Mouse (Mus musculus) cerebellum, adult 8-10 months (tissue): ENCODE measurements around the gene Fam19a5.

Experiments
- DNase-seq: peaks from one replicate; pipeline ENCODE4 v3.0.0; 2022

Fam19a5 gene

GRCm38 (mm10) chr15:87543599-87544338 is at the start of gene Fam19a5:
TSS of gene Fam19a5 (plus strand) at chr15:87544299.
- peak; percentile 68 for DNase-seq

GRCm38 (mm10) chr15:87501737-87502136 is 42.4 kb upstream of the Fam19a5 start:
- DNase-seq = no peak

GRCm38 (mm10) chr15:87507349-87507748 is 36.8 kb upstream of the Fam19a5 start:
- DNase-seq = no peak

DNA sequence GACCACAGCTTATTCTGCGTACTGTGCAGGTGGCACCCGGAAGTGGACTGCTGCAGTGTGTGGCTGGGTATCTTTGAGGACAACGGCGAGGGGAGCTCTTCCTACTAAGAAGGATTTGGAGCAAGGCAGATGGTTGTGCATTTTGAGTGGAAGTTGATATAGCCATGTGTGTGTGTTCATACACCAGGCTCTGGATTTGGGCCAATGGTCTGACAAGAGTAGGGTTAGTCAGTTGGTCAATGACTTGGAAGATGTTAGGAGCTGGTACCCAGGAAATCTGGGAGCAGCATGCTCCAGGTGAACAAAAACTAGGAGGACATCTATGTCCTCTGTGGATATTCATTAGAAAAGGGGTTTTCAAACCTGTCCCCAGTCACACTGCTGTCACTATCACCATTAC is 33.2 kb upstream of the Fam19a5 start:
- DNase-seq = no peak

GRCm38 (mm10) chr15:87518161-87518560 is 25.9 kb upstream of the Fam19a5 start:
- DNase-seq = no peak

- no peak for DNase-seq
These were observed 14.8 kb upstream of the Fam19a5 start for GRCm38 (mm10) chr15:87529271-87529670.

DNA sequence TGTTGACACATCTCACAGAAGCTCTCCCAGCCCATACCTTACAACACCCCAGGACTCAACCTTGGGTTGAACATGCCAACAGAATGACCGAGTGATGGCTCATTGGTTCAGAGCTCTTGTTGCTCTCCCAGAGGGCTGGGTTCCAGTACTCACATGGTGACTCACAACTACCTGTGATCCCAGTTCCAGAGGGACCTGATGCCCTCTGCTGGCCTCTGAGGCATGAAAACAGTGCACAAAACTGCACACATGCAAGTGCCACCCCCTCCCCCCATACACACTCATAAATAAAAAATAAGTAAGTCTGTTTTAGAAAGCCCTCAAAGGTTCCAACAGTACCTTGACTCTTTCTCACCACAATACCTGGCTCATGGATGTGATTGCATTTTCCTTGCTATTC is 2.4 kb upstream of the Fam19a5 start:
- no peak for DNase-seq

DNA sequence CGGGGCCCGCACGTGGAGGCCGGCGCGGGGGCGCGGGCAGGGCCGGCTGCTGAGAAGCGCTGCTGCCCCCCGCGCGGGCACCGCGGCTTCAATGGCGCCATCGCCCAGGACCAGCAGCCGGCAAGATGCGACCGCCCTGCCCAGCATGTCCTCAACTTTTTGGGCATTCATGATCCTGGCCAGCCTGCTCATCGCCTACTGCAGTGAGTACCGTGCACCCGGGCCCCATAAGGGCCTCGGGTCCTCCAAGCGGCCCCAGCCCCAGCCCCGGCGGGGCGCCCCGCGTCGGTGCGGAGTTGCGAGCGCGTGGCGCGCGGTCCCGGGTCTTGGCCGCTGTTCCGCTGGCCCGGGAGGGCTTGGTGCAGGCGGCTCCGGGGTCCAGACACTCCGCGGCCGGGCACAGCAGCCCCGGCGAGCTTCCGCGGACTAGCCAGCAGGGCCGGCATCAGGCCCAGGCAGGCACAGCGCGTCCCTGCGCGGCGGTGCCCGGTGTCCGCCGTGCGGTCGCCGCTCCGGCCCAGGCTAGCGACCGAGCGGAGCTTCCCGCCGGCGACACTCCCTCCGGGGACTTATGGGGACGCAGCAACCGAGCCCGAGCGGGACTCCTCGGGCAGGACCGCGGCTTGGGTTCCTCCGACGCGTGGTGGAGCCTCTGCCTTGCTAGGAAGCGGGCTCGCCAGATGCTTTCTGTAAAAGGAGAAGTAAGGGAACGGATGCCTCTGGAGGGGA is 466 bp downstream of the Fam19a5 start:
- peak; percentile 54 for DNase-seq

- no peak for DNase-seq
These were observed 1.1 kb downstream of the Fam19a5 start for GRCm38 (mm10) chr15:87545130-87545642.

GRCm38 (mm10) chr15:87545731-87546360 is 1.7 kb downstream of the Fam19a5 start:
- DNase-seq = no peak

- DNase-seq = no peak
These were observed 2.9 kb downstream of the Fam19a5 start for GRCm38 (mm10) chr15:87547022-87547421.

- no peak for DNase-seq
These were observed 5.6 kb downstream of the Fam19a5 start for GRCm38 (mm10) chr15:87549724-87550123.

DNA sequence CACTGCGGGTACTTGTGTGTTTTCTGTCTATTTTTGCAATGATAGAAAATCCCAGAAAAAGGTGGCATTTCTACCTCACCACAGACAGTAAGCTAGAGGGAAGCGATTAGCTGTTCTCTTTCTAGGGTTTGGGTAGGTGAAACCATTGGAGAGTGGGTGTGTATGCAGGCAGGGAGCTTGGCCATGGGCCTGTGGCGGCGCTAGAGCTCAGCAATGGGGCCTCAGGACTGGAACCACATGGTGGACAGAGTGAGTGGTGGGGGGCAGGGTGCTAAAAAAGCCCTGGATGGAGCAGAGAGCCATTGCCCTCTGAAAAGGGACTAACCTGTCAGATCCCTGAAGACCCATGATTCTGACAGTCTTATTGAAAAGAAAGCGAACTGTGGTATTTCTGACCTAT is 6.7 kb downstream of the Fam19a5 start:
- DNase-seq = no peak

- DNase-seq = peak; percentile 2
These were observed 7.5 kb downstream of the Fam19a5 start for GRCm38 (mm10) chr15:87551556-87551955.

- no peak for DNase-seq
These were observed 11.7 kb downstream of the Fam19a5 start for GRCm38 (mm10) chr15:87555811-87556210.

DNA sequence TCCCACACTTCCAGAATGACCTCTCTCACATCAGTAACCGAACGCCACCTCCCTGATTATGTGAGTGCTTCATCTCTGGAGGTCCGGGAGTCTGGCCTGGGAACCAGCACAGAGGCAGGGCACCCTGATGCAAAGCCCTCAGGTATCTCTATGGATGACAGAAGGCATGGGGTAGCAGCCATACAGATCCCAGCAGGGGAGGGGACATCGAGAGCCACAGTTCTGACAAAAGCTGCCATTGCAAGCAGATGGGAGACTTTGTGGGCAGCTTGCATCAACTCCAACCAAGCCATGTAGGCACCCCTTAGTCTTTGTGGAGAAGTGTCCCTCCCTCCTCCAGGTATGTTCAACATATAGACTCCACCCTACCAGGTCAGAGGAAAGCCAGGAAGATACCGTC is 20.2 kb downstream of the Fam19a5 start:
- DNase-seq = no peak

- peak; percentile 74 for DNase-seq
These were observed 22.2 kb downstream of the Fam19a5 start for GRCm38 (mm10) chr15:87566040-87566929.

GRCm38 (mm10) chr15:87570182-87570581 is 26.1 kb downstream of the Fam19a5 start:
- DNase-seq = no peak

DNA sequence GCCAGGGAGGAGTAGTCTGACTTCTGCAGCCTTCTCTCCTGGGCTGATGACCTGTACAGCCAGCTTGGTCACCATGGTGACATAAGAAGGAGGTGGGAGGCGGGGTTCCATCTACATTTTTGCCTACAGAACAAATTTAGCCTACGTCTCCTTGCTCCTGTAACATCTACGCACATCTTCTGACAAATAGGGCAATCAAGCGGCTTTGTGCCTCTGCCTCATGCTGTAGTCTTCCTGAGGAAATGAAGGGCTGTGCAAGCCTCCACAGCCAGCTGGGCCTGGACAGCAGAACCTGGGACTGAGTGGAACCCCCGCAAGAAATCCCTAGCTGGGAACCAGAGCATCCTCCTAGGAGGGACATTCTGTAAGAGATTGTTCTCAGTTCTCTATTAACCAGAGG is 35.8 kb downstream of the Fam19a5 start:
- DNase-seq = no peak

DNA sequence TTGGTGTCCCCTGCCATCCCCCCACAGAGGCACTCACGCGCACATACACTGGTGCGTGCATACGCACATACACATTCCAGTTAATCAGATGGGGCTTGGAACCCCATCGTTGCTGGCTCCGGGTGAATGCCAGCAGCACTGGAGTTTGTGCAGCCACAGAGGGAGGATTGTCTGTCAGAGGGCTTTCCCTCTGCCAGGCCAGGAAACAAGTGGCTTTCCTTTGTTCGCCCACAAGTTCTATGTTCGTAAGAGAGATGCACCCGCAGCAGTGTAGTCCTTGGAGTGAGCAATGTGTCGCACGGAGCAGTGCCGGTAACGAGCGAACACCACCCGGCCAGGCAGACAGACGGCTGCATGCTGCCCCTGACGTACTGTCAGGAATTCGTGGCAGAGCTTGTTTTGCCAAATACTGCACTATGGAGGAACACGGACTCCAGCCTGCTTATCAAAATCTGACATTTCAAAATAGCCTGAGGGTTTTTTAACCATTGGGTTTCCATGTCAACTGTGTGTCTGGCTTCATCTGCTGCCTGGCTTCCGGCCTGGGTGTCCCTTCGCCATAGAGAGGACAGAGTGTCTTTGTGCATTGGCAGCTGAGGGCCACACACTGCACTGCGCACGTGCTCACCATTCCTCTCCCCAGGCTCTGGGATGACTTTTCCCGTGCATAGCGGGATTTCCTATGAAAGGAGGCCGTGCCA is 40.0 kb downstream of the Fam19a5 start:
- DNase-seq = no peak

DNA sequence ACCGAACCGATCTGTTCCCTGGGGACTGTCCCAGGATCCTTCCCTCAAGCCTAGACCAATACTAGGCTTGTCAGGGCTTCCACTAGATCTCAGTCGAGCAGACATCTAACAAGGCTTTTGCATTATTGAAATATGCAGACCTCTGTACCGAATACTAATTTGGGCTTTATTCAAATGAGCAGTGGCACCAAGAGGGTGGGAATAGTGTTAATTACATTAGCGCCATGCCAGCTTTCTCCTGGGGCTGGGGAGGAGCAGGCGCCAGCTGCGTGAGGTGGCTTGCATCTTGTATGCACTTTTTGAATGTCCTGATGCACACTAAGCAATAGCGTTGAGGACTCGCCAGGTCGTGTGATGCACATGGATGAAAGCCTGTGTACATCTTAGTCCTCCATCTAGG is 46.9 kb downstream of the Fam19a5 start:
- no peak for DNase-seq

DNA sequence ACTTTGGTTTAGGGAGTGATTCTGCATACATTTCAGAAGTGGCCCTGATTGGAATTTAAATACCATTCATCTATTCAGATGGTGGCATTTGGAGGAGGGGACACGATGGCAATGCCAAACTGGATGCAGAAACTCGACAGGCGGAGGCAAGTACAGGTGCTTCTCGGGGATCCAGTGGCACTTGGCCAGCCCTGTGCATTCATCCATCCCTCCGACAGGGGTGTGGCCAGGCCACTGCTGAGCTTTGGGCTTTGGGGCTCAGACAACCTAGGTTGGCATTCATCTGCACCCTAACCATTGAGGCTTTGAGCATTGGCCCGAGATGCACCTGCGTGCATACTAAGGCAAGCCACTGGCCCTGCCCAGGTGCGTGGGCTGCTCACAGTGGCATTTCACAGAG is 52.6 kb downstream of the Fam19a5 start:
- DNase-seq = peak; percentile 48
